Mouse (Mus musculus): ENCODE measurements around the gene Gm49325. TPM values are rescaled to one million over a fixed set of nuclear protein-coding genes. Genes with fewer than 3 reads are reported as not detected.
A peak's percentile ranks its signal among the peaks of the same experiment; 100 is the strongest.

Gm49325 gene
- polyA plus RNA-seq, 1 experiment from 2014 or later = 13.1 TPM

GRCm38 (mm10) chr10:77670710-77671109 lies 64.7 kb downstream of the Gm49325 start:
- Histone ChIP-seq H3K36me3 (ENCODE audit: insufficient read depth, low read length) (no peaks in the 10 kb centered on the region), H3K27me3 (ENCODE audit: insufficient read depth, low read length) (no peaks in the 10 kb centered on the region), H3K4me3 (replicated peaks; ENCODE audit: low read depth, low read length) (no peak overlapping the region), H3K9me3 (replicated peaks; ENCODE audit: low read length) (no peaks in the 10 kb centered on the region), H3K4me2 (ENCODE audit: low read length) (no peak overlapping the region), H3K4me1 (replicated peaks; ENCODE audit: insufficient read depth, low read length) (no peaks in the 10 kb centered on the region), H3K9ac (ENCODE audit: low read depth, low read length) (no peak overlapping the region), H3K27ac (no peak overlapping the region)
- DNase-seq (ENCODE audit: low spot score) (no peak), ATAC-seq (replicated peaks; ENCODE audit: low FRiP score, low read depth) (no peak)
- 80% methylated on average over 4 of the region's 4 CpGs for WGBS
- no peak for TF ChIP-seq CTCF (IDR thresholded peaks at IDR 0.05; ENCODE audit: low read depth)

GRCm38 (mm10) chr10:77671519-77671918 lies 65.5 kb downstream of the Gm49325 start:
- H3K9me3 ChIP-seq (replicated peaks; ENCODE audit: low read length) = no peaks in the 10 kb centered on the region
- TF ChIP-seq CTCF (IDR thresholded peaks at IDR 0.05; ENCODE audit: low read depth) = no peak
- H3K9ac ChIP-seq (ENCODE audit: low read depth, low read length) = no peak overlapping the region
- DNase-seq (ENCODE audit: low spot score) (no peak), ATAC-seq (replicated peaks; ENCODE audit: low FRiP score, low read depth) (no peak)
- H3K36me3 ChIP-seq (ENCODE audit: insufficient read depth, low read length) = no peaks in the 10 kb centered on the region
- WGBS = 64% methylated on average over 4 of the region's 4 CpGs
- no peaks in the 10 kb centered on the region; the same call in 1 of the 2 replicates for H3K27me3 ChIP-seq (ENCODE audit: insufficient read depth, low read length)
- H3K4me3 ChIP-seq (replicated peaks; ENCODE audit: low read depth, low read length) = no peak overlapping the region
- H3K4me2 ChIP-seq (ENCODE audit: low read length) = no peak overlapping the region
- no peaks in the 10 kb centered on the region for H3K4me1 ChIP-seq (replicated peaks; ENCODE audit: insufficient read depth, low read length)
- no peak overlapping the region for H3K27ac ChIP-seq

DNA sequence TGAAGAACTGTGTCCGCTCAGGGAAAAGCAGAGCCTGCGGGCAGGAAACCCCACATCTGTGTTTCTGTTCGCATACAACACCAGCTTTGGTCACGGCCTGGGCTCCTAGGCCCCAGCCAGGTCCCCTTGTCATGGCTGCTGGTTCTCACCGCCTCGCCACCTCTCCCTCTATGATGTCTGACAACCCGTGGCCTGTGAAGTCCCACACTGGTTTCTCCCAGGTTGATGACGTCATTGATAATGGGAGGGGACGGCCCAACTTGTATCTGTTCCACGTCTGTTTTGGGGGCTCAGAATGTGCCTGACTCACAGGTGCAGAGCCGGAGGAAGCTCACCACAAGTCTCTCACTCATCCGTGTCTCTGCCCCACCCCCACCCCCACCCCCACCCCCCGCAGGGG lies 67.8 kb downstream of the Gm49325 start:
- WGBS = 54% methylated on average over 13 of the region's 13 CpGs
- no peak for TF ChIP-seq CTCF (IDR thresholded peaks at IDR 0.05; ENCODE audit: low read depth)
- no peak for ATAC-seq (replicated peaks; ENCODE audit: low FRiP score, low read depth)

DNA sequence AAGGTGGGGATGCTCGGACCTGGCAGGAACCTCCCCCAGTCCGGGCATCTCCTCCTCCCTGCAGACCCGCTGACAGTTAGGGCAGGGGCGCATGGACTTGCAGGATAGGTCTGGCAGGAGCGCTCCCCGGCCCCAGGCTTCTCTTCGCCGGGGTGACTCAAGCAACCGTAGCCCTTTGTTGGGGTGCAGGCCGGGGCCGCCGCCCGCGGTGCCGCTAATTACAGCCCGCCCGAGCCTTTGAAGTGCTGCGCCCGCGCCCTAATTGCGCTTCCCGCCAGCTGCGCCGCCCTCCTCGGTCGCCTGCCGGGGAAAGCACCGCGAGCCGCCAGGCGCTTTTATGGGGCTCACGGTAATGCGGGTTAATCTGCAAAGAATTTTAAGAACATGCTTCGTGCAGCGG lies 71.6 kb downstream of the Gm49325 start:
- no peak overlapping the region for H3K27ac ChIP-seq
- H3K4me3 ChIP-seq (replicated peaks; ENCODE audit: low read depth, low read length) = 0 out of 2 replicates have a peak overlapping the region, but pooled peaks have one; percentile 18
- 0 out of 2 replicates have a peak, but pooled peaks cover 6% of the 10 kb centered on the region for H3K4me1 ChIP-seq (replicated peaks; ENCODE audit: insufficient read depth, low read length)
- no peaks in the 10 kb centered on the region for H3K36me3 ChIP-seq (ENCODE audit: insufficient read depth, low read length)
- DNase-seq (ENCODE audit: low spot score) (no peak), ATAC-seq (replicated peaks; ENCODE audit: low FRiP score, low read depth) (no peak)
- H3K27me3 ChIP-seq (ENCODE audit: insufficient read depth, low read length) = peaks cover 19% of the 10 kb centered on the region
- TF ChIP-seq CTCF (IDR thresholded peaks at IDR 0.05; ENCODE audit: low read depth) = no peak
- WGBS = 0% methylated on average over 32 of the region's 35 CpGs
- no peaks in the 10 kb centered on the region for H3K9me3 ChIP-seq (replicated peaks; ENCODE audit: low read length)
- H3K4me2 ChIP-seq (ENCODE audit: low read length) = peak overlapping the region; percentile 44
- no peak overlapping the region for H3K9ac ChIP-seq (ENCODE audit: low read depth, low read length)

More for the DNA sequence above, 67.8 kb downstream of the Gm49325 start:
- no peak for DNase-seq (ENCODE audit: low spot score)
- H3K27ac ChIP-seq = no peak overlapping the region
- peaks cover 19% of the 10 kb centered on the region for H3K27me3 ChIP-seq (ENCODE audit: insufficient read depth, low read length)
- H3K4me3 ChIP-seq (replicated peaks; ENCODE audit: low read depth, low read length) = no peak overlapping the region
- no peaks in the 10 kb centered on the region for H3K9me3 ChIP-seq (replicated peaks; ENCODE audit: low read length)
- H3K9ac ChIP-seq (ENCODE audit: low read depth, low read length) = no peak overlapping the region
- no peak overlapping the region for H3K4me2 ChIP-seq (ENCODE audit: low read length)
- H3K36me3 ChIP-seq (ENCODE audit: insufficient read depth, low read length) = no peaks in the 10 kb centered on the region
- H3K4me1 ChIP-seq (replicated peaks; ENCODE audit: insufficient read depth, low read length) = 0 out of 2 replicates have a peak, but pooled peaks cover 6% of the 10 kb centered on the region

DNA sequence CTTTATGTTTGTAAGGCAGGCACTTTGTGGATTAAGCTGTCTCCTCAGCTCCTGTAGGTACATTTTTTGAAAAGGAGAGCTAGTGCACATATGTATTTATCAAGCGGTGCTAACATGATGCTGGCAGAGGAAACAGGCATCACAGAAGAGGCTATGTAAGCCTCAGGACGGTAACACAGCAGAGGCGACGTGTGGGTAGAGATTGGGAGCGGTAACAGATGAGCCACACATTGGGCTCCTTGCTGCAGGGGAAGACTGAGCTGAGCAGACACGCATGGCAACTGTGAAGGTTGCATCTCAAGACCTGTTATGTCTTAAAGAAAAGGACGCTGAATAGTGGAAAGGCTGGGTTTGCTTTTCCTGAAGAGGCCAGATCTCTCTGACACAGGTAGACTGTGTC lies 77.0 kb downstream of the Gm49325 start:
- peaks cover 14% of the 10 kb centered on the region for H3K27me3 ChIP-seq (ENCODE audit: insufficient read depth, low read length)
- no peak overlapping the region for H3K9ac ChIP-seq (ENCODE audit: low read depth, low read length)
- H3K27ac ChIP-seq = no peak overlapping the region
- no peak overlapping the region for H3K4me2 ChIP-seq (ENCODE audit: low read length)
- no peak for TF ChIP-seq CTCF (IDR thresholded peaks at IDR 0.05; ENCODE audit: low read depth)
- H3K4me1 ChIP-seq (replicated peaks; ENCODE audit: insufficient read depth, low read length) = no peaks in the 10 kb centered on the region
- DNase-seq (ENCODE audit: low spot score) = no peak
- H3K36me3 ChIP-seq (ENCODE audit: insufficient read depth, low read length) = no peaks in the 10 kb centered on the region
- H3K9me3 ChIP-seq (replicated peaks; ENCODE audit: low read length) = no peaks in the 10 kb centered on the region
- ATAC-seq (replicated peaks; ENCODE audit: low FRiP score, low read depth) = no peak
- 80% methylated on average over 7 of the region's 7 CpGs for WGBS
- H3K4me3 ChIP-seq (replicated peaks; ENCODE audit: low read depth, low read length) = no peak overlapping the region

DNA sequence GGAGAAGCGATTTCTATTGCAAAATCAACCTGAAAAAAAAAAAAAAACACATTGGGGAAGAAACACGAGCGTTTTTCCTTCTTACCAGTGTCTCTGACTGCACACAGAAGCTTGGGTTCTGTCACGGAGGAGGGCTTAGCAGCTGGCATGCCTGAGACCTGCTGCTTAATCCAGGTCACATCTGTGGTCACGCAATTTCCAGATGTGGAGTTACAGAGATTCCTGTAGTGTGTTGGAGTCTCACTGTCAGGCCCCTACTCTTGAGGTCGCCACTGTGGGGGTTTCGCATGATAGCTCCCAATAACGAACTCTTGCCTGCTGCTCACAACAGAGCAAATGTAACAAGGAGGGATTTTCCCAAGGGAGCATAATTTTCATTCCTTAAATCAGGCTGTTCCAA lies 78.2 kb downstream of the Gm49325 start:
- Histone ChIP-seq H3K4me1 (replicated peaks; ENCODE audit: insufficient read depth, low read length) (no peaks in the 10 kb centered on the region), H3K27ac (no peak overlapping the region), H3K9me3 (replicated peaks; ENCODE audit: low read length) (no peaks in the 10 kb centered on the region), H3K27me3 (ENCODE audit: insufficient read depth, low read length) (peaks cover 8% of the 10 kb centered on the region; the same call in 1 of the 2 replicates), H3K36me3 (ENCODE audit: insufficient read depth, low read length) (no peaks in the 10 kb centered on the region), H3K9ac (ENCODE audit: low read depth, low read length) (no peak overlapping the region), H3K4me2 (ENCODE audit: low read length) (no peak overlapping the region), H3K4me3 (replicated peaks; ENCODE audit: low read depth, low read length) (no peak overlapping the region)
- DNase-seq (ENCODE audit: low spot score) (no peak), ATAC-seq (replicated peaks; ENCODE audit: low FRiP score, low read depth) (no peak)
- no peak for TF ChIP-seq CTCF (IDR thresholded peaks at IDR 0.05; ENCODE audit: low read depth)
- WGBS = 29% methylated on average over 8 of the region's 8 CpGs

All from kidney, postnatal 0 days (tissue).